Mouse (Mus musculus): ENCODE results near the gene Arhgap15. TPM values are rescaled to one million over a fixed set of nuclear protein-coding genes. Genes with fewer than 3 reads are reported as not detected.

The Arhgap15 gene
- total and polyA plus RNA-seq, 3 experiments: 0.89 to 56.4 (median 39.8) TPM

DNA sequence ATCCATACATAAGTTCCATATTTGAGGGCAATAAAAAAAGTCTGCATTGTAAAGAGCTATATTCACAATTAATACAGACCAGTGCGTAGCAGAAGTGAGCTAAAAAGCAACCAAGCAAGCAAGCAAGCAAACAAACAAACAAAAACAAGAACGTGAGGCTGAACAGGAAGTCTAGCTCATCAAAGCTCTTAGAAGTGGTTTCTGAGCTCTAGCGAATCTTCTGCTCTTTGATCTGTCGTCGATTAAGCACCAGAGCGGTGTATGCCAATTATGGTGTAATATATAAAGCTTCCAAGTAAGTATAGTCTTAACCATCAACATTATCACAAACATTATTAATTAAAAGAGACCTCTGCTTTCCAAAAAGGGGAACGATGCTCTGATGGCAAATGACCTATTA is 243.9 kb downstream of the Arhgap15 start:
- ATAC-seq (ENCODE audit: extremely low read depth, insufficient number of reproducible peaks, low FRiP score, poor library complexity, severe bottlenecking): no peak

GRCm38 (mm10) chr2:44002454-44002853 is 253.8 kb downstream of the Arhgap15 start:
- Histone ChIP-seq H3K4me1 (ENCODE audit: insufficient read depth, low read depth, low read length) (no peaks in the 10 kb centered on the region), H3K9me3 (replicated peaks) (no peaks in the 10 kb centered on the region), H3K36me3 (replicated peaks) (no peaks in the 10 kb centered on the region), H3K27me3 (ENCODE audit: insufficient read depth, low read length) (no peaks in the 10 kb centered on the region), H3K4me3 (ENCODE audit: low read depth, low read length) (no peak overlapping the region)
- DNase-seq (ENCODE audit: low spot score) (no peak), ATAC-seq (ENCODE audit: extremely low read depth, insufficient number of reproducible peaks, low FRiP score, poor library complexity, severe bottlenecking) (no peak)
- TF ChIP-seq TAL1 (conservative IDR thresholded peaks at IDR 0.05; ENCODE audit: low read depth, low read length) (no peak), GATA1 (IDR thresholded peaks at IDR 0.05; ENCODE audit: borderline replicate concordance, low read length) (no peak), GATA2 (IDR thresholded peaks at IDR 0.05; ENCODE audit: borderline replicate concordance, low read depth, low read length) (no peak), CTCF (IDR thresholded peaks at IDR 0.05; ENCODE audit: low read depth, low read length) (no peak)

More for the DNA sequence above, 243.9 kb downstream of the Arhgap15 start:
- DNase-seq (ENCODE audit: low spot score): no peak
- no peaks in the 10 kb centered on the region for H3K4me1 ChIP-seq (ENCODE audit: insufficient read depth, low read depth, low read length)
- H3K36me3 ChIP-seq (replicated peaks): no peaks in the 10 kb centered on the region
- TF ChIP-seq GATA1 (IDR thresholded peaks at IDR 0.05; ENCODE audit: borderline replicate concordance, low read length) (no peak), GATA2 (IDR thresholded peaks at IDR 0.05; ENCODE audit: borderline replicate concordance, low read depth, low read length) (no peak), POLR2AphosphoS5 (IDR thresholded peaks at IDR 0.05; ENCODE audit: insufficient replicate concordance, low read depth, low read length) (no peak), TAL1 (conservative IDR thresholded peaks at IDR 0.05; ENCODE audit: low read depth, low read length) (no peak), CTCF (IDR thresholded peaks at IDR 0.05; ENCODE audit: low read depth, low read length) (no peak)
- no peaks in the 10 kb centered on the region for H3K9me3 ChIP-seq (replicated peaks)
- no peaks in the 10 kb centered on the region for H3K27me3 ChIP-seq (ENCODE audit: insufficient read depth, low read length)
- H3K4me3 ChIP-seq (ENCODE audit: low read depth, low read length): no peak overlapping the region

- no peaks in the 10 kb centered on the region for H3K36me3 ChIP-seq (replicated peaks)
- DNase-seq (ENCODE audit: low spot score): no peak
- H3K9me3 ChIP-seq (replicated peaks): no peaks in the 10 kb centered on the region
- TF ChIP-seq GATA1 (IDR thresholded peaks at IDR 0.05; ENCODE audit: borderline replicate concordance, low read length) (no peak), TAL1 (conservative IDR thresholded peaks at IDR 0.05; ENCODE audit: low read depth, low read length) (no peak), POLR2AphosphoS5 (IDR thresholded peaks at IDR 0.05; ENCODE audit: insufficient replicate concordance, low read depth, low read length) (no peak), CTCF (IDR thresholded peaks at IDR 0.05; ENCODE audit: low read depth, low read length) (no peak), GATA2 (IDR thresholded peaks at IDR 0.05; ENCODE audit: borderline replicate concordance, low read depth, low read length) (no peak)
- no peak for ATAC-seq (ENCODE audit: extremely low read depth, insufficient number of reproducible peaks, low FRiP score, poor library complexity, severe bottlenecking)
- H3K4me3 ChIP-seq (ENCODE audit: low read depth, low read length): no peak overlapping the region
- H3K4me1 ChIP-seq (ENCODE audit: insufficient read depth, low read depth, low read length): no peaks in the 10 kb centered on the region
- H3K27me3 ChIP-seq (ENCODE audit: insufficient read depth, low read length): no peaks in the 10 kb centered on the region
Observed at GRCm38 (mm10) chr2:44010249-44010648, 261.6 kb downstream of the Arhgap15 start.

GRCm38 (mm10) chr2:44013388-44013787 is 264.8 kb downstream of the Arhgap15 start:
- Histone ChIP-seq H3K27me3 (ENCODE audit: insufficient read depth, low read length) (no peaks in the 10 kb centered on the region), H3K36me3 (replicated peaks) (no peaks in the 10 kb centered on the region), H3K4me1 (ENCODE audit: insufficient read depth, low read depth, low read length) (no peaks in the 10 kb centered on the region), H3K9me3 (replicated peaks) (no peaks in the 10 kb centered on the region), H3K4me3 (ENCODE audit: low read depth, low read length) (no peak overlapping the region)
- ATAC-seq (ENCODE audit: extremely low read depth, insufficient number of reproducible peaks, low FRiP score, poor library complexity, severe bottlenecking): no peak
- TF ChIP-seq GATA2 (IDR thresholded peaks at IDR 0.05; ENCODE audit: borderline replicate concordance, low read depth, low read length) (no peak), TAL1 (conservative IDR thresholded peaks at IDR 0.05; ENCODE audit: low read depth, low read length) (no peak), CTCF (IDR thresholded peaks at IDR 0.05; ENCODE audit: low read depth, low read length) (no peak), POLR2AphosphoS5 (IDR thresholded peaks at IDR 0.05; ENCODE audit: insufficient replicate concordance, low read depth, low read length) (no peak), GATA1 (IDR thresholded peaks at IDR 0.05; ENCODE audit: borderline replicate concordance, low read length) (no peak)
- no peak for DNase-seq (ENCODE audit: low spot score)

DNA sequence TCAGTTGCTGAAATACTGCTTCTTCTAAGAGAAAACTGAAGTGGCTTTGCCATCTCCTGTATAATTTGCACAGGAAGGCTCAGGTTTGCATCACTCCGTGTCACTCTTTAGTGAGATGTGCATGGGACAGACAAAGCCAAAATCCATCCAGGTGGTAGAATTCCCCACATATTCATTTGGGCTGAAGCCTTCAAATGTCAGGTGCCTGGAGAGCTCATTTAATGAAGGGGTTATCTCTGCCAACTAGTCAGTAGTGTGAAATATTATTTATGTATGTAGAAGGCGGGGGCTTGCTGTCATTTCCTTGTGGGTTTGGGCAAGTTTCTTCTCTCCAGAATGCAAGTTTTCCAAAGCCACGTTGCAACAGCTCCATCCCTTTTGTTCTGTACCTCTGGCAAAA is 268.1 kb downstream of the Arhgap15 start:
- Histone ChIP-seq H3K9me3 (replicated peaks) (no peaks in the 10 kb centered on the region), H3K4me1 (ENCODE audit: insufficient read depth, low read depth, low read length) (no peaks in the 10 kb centered on the region), H3K4me3 (ENCODE audit: low read depth, low read length) (no peak overlapping the region), H3K36me3 (replicated peaks) (no peaks in the 10 kb centered on the region), H3K27me3 (ENCODE audit: insufficient read depth, low read length) (no peaks in the 10 kb centered on the region)
- DNase-seq (ENCODE audit: low spot score) (no peak), ATAC-seq (ENCODE audit: extremely low read depth, insufficient number of reproducible peaks, low FRiP score, poor library complexity, severe bottlenecking) (no peak)
- TF ChIP-seq TAL1 (conservative IDR thresholded peaks at IDR 0.05; ENCODE audit: low read depth, low read length) (no peak), CTCF (IDR thresholded peaks at IDR 0.05; ENCODE audit: low read depth, low read length) (no peak), POLR2AphosphoS5 (IDR thresholded peaks at IDR 0.05; ENCODE audit: insufficient replicate concordance, low read depth, low read length) (no peak), GATA1 (IDR thresholded peaks at IDR 0.05; ENCODE audit: borderline replicate concordance, low read length) (no peak), GATA2 (IDR thresholded peaks at IDR 0.05; ENCODE audit: borderline replicate concordance, low read depth, low read length) (no peak)

- Histone ChIP-seq H3K9me3 (replicated peaks) (no peaks in the 10 kb centered on the region), H3K27me3 (ENCODE audit: insufficient read depth, low read length) (no peaks in the 10 kb centered on the region), H3K36me3 (replicated peaks) (no peaks in the 10 kb centered on the region), H3K4me3 (ENCODE audit: low read depth, low read length) (no peak overlapping the region), H3K4me1 (ENCODE audit: insufficient read depth, low read depth, low read length) (no peaks in the 10 kb centered on the region)
- DNase-seq (ENCODE audit: low spot score) (no peak), ATAC-seq (ENCODE audit: extremely low read depth, insufficient number of reproducible peaks, low FRiP score, poor library complexity, severe bottlenecking) (no peak)
- TF ChIP-seq GATA2 (IDR thresholded peaks at IDR 0.05; ENCODE audit: borderline replicate concordance, low read depth, low read length) (no peak), GATA1 (IDR thresholded peaks at IDR 0.05; ENCODE audit: borderline replicate concordance, low read length) (no peak), CTCF (IDR thresholded peaks at IDR 0.05; ENCODE audit: low read depth, low read length) (no peak), POLR2AphosphoS5 (IDR thresholded peaks at IDR 0.05; ENCODE audit: insufficient replicate concordance, low read depth, low read length) (no peak), TAL1 (conservative IDR thresholded peaks at IDR 0.05; ENCODE audit: low read depth, low read length) (no peak)
Observed at GRCm38 (mm10) chr2:44017405-44018026, 268.9 kb downstream of the Arhgap15 start.

All from G1E (cell line).